Mouse (Mus musculus) kidney, adult 2 months (tissue): ENCODE data around the gene Nav2.

Experiments
- CTCF ChIP-seq: fragments of 200-500 bp; conservative IDR thresholded peaks from 2 replicates; pipeline ENCODE4 v1.5.1; 2011; ENCODE audit warnings: low read depth, mild to moderate bottlenecking, control low read depth, low read length, moderate library complexity, mixed read lengths; ENCODE audit not compliant: insufficient read depth, insufficient read length
- POLR2A ChIP-seq: fragments of 200-500 bp; IDR thresholded peaks from one replicate; pipeline ENCODE4 v1.6.1; 2011; ENCODE audit warnings: low read depth, low read length, control low read depth

DNA sequence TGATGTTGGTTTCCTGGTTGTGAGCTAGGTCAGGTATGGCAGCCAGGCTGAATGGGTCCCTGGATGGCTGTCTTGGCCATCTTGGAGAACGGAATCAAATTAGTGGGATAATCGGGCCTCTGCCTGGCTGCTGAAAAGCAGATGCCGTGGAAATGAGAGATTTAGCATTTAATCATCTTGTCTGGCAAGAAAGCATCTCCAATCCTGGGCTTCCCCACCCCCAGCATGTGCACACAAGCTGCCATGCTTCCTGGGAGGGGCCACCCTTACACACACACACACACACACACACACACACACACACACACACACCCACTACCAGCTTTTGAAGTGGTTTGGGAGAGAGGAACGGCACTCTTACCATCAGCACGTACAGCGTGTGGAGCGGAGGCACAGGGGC is 506.6 kb downstream of the Nav2 start:
- TF ChIP-seq CTCF = no peak
- TF ChIP-seq POLR2A = no peak
